Mouse (Mus musculus) CH12.LX (cell line): ENCODE data around the gene G430095P16Rik. TPM values are rescaled to one million over a fixed set of nuclear protein-coding genes. Genes with fewer than 3 reads are reported as not detected.
A peak's percentile ranks its signal among the peaks of the same experiment; 100 is the strongest.

Experiments
- DNase-seq: peaks from one replicate; pipeline ENCODE4 v3.0.0-alpha.2; 2013; ENCODE audit errors: extremely low read depth
- H3K27ac ChIP-seq: 2 replicates; pipeline ENCODE4 v1.5.1; 2012; ENCODE audit warnings: low read depth, mild to moderate bottlenecking, control low read depth, moderate library complexity; ENCODE audit not compliant: insufficient read depth
- H3K27me3 ChIP-seq: replicated peaks from 2 replicates; pipeline ENCODE3; 2012; ENCODE audit warnings: inconsistent platforms
- H3K36me3 ChIP-seq, 2 experiments: replicated peaks in 1 of 2; 2 replicates each; pipeline versions ENCODE3 to v1.6.1; 2012; ENCODE audit warnings: inconsistent platforms in 1 of 2, low read length in 1 of 2, mild to moderate bottlenecking in 1 of 2, mixed read lengths in 1 of 2, moderate library complexity in 1 of 2; ENCODE audit not compliant: control insufficient read depth in 1 of 2, insufficient read depth in 1 of 2
- H3K4me1 ChIP-seq, 2 experiments: 2 replicates each; pipeline ENCODE4 v1.6.1; 2012; ENCODE audit warnings: inconsistent platforms in 1 of 2, moderate library complexity in 1 of 2; ENCODE audit not compliant: insufficient read depth in 2 of 2, control insufficient read depth in 1 of 2
- H3K4me2 ChIP-seq: 2 replicates; pipeline ENCODE4 v1.6.1; 2012; ENCODE audit warnings: low read depth, mild to moderate bottlenecking, control low read depth; ENCODE audit not compliant: poor library complexity, insufficient read depth, severe bottlenecking
- H3K4me3 ChIP-seq, 3 experiments: fragments of 150-350 bp in 1 of 3; sonication (generic) in 1 of 3; replicated peaks in 1 of 3; 2 replicates each; pipeline versions ENCODE3 to v1.5.1; 2011 to 2012; ENCODE audit warnings: low read depth in 2 of 3, low read length in 2 of 3, mild to moderate bottlenecking in 2 of 3, moderate library complexity in 2 of 3, control low read depth in 1 of 3, improper control_type of control experiment in 1 of 3, inconsistent platforms in 1 of 3, mixed read lengths in 1 of 3; ENCODE audit not compliant: poor library complexity in 1 of 3
- H3K79me2 ChIP-seq: replicated peaks from 2 replicates; pipeline ENCODE4 v1.6.1; 2012; ENCODE audit warnings: mild to moderate bottlenecking, moderate library complexity; ENCODE audit not compliant: control insufficient read depth, poor library complexity, insufficient read depth, severe bottlenecking; ENCODE audit errors: extremely low read depth
- H3K9ac ChIP-seq: 2 replicates; pipeline ENCODE4 v1.6.1; 2012; ENCODE audit warnings: low read depth, mild to moderate bottlenecking, control low read depth, moderate library complexity; ENCODE audit not compliant: insufficient read depth
- H3K9me3 ChIP-seq: replicated peaks from 2 replicates; pipeline ENCODE3; 2012; ENCODE audit warnings: low read length, inconsistent platforms, mixed read lengths
- CTCF ChIP-seq, 2 experiments: IDR thresholded peaks in 1 of 2; conservative IDR thresholded peaks in 1 of 2; 2 replicates each; pipeline ENCODE4 v1.5.1; 2011 to 2012; ENCODE audit warnings: low read depth in 2 of 2, low read length in 2 of 2, improper control_type of control experiment in 1 of 2, inconsistent platforms in 1 of 2, mild to moderate bottlenecking in 1 of 2, moderate library complexity in 1 of 2
- E2F4 ChIP-seq: IDR thresholded peaks from 2 replicates; pipeline ENCODE4 v1.6.1; 2011; ENCODE audit warnings: low read depth, low read length, improper control_type of control experiment; ENCODE audit not compliant: insufficient replicate concordance
- EP300 ChIP-seq: IDR thresholded peaks from 2 replicates; pipeline ENCODE4 v1.6.1; 2011; ENCODE audit warnings: low read length, improper control_type of control experiment
- ETS1 ChIP-seq: conservative IDR thresholded peaks from 2 replicates; pipeline ENCODE4 v1.6.1; 2012; ENCODE audit warnings: low read depth, mild to moderate bottlenecking, inconsistent platforms, low read length, improper control_type of control experiment, moderate library complexity
- JUND ChIP-seq: conservative IDR thresholded peaks from 2 replicates; pipeline ENCODE4 v1.6.1; 2011; ENCODE audit warnings: low read depth, low read length, improper control_type of control experiment
- KAT2A ChIP-seq: IDR thresholded peaks from 2 replicates; pipeline ENCODE4 v1.6.1; 2012; ENCODE audit warnings: low read length, improper control_type of control experiment, inconsistent platforms; ENCODE audit not compliant: insufficient replicate concordance
- MAFK ChIP-seq: IDR thresholded peaks from 2 replicates; pipeline ENCODE4 v1.6.1; 2011; ENCODE audit warnings: low read length, improper control_type of control experiment; ENCODE audit not compliant: insufficient replicate concordance
- MYC ChIP-seq: IDR thresholded peaks from 2 replicates; pipeline ENCODE4 v1.6.1; 2011; ENCODE audit warnings: low read depth, mild to moderate bottlenecking, improper control_type of control experiment, low read length
- NELFE ChIP-seq: IDR thresholded peaks from 2 replicates; pipeline ENCODE4 v1.6.1; 2011; ENCODE audit warnings: low read depth, low read length, improper control_type of control experiment
- RAD21 ChIP-seq: IDR thresholded peaks from 2 replicates; pipeline ENCODE4 v1.6.1; 2011; ENCODE audit warnings: low read depth, mild to moderate bottlenecking, low read length, improper control_type of control experiment, moderate library complexity
- RCOR1 ChIP-seq: conservative IDR thresholded peaks from 2 replicates; pipeline ENCODE4 v1.6.1; 2012; ENCODE audit warnings: low read depth, mild to moderate bottlenecking, inconsistent platforms, low read length, improper control_type of control experiment
- SMC3 ChIP-seq: IDR thresholded peaks from 2 replicates; pipeline ENCODE4 v1.6.1; 2011; ENCODE audit warnings: low read depth, low read length, improper control_type of control experiment
- ZKSCAN1 ChIP-seq: IDR thresholded peaks from 2 replicates; pipeline ENCODE4 v1.6.1; 2012; ENCODE audit warnings: low read depth, inconsistent platforms, low read length, improper control_type of control experiment, borderline replicate concordance
- ZNF384 ChIP-seq: IDR thresholded peaks from 2 replicates; pipeline ENCODE4 v1.6.1; 2012; ENCODE audit warnings: low read depth, low read length, improper control_type of control experiment, inconsistent platforms
- dilution Hi-C: fragments of 300-500 bp; cut with MboI; formaldehyde crosslinking; loops from 2 replicates; pipeline ENCODE4 v1.14.3; 2020; ENCODE audit warnings: low sequenced_read_pairs; ENCODE audit not compliant: extremely low pct_unique_long_range_greater_than_20kb, extremely low pct_ligation_motif_present
- in situ Hi-C: fragments of 300-500 bp; cut with MboI; formaldehyde crosslinking; loops from 3 replicates; pipeline ENCODE4 v1.14.3; 2019; ENCODE audit warnings: low sequenced_read_pairs, low pct_ligation_motif_present, low pct_unique_long_range_greater_than_20kb, mixed read lengths
- polyA plus RNA-seq: library from polyadenylated mRNA; unstranded; fragments of >175 nt; gene quantifications from 2 replicates; pipeline ENCODE4 v1.2.1, GENCODE M21; 2012; ENCODE audit warnings: low read depth; ENCODE audit not compliant: insufficient read length
- total RNA-seq, 2 experiments: library from RNA; depleted of rRNA; stranded (reverse); fragments of 300-350 nt in 1 of 2; fragments of >200 nt in 1 of 2; gene quantifications; 2 replicates each; pipeline ENCODE4 v1.2.3; 2012 to 2014

The G430095P16Rik gene
- total and polyA plus RNA-seq, 3 experiments = 0.17 TPM; not detected in 2

DNA sequence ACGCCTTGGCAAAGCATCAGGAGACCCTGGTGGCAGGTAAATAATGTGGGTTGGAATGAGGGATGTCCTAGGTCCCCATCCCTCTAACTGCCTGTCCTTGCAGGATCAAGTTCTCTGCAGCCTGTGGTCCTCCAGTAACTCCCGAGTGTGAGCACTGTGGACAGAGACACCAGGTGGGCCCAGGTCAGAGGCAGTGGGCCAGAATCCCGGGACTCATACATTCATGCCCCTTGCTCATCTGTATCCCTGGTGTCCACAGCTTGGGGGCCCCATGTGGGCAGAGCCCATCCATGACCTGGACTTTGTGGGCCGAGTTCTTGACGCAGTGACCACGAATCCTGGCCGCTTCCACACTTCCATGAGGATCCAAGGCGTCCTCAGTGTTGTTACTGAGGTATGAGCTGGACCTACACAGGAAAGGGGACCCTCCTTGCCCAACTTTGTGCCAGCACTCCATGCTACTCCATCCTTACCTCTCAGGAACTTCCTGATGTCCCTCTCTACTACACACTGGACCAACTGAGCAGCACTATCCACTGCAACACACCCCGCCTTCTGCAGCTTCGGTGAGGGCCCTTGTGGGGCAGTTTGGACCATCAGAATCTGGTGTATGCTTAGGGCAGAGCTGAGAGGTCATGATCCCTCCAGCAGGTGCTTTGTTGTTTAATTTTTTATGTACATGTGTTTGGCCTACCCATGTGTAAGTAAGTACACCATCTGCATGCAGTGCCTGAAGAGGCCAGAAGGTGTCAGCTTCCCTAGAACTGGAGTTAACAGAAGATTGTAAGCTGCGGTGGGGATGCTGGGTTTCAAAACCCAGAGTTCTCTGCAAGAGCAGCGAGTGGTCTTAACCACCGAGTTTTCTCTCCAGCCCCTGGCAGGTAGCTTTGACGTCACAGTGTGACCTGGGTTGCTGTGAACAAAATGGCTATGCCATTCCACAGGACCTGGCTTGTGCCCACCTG, 25.4 kb upstream of the G430095P16Rik start:
- H3K9ac ChIP-seq = no peak overlapping the region
- H3K4me3 ChIP-seq = no peak overlapping the region
- no peak overlapping the region for H3K4me2 ChIP-seq
- DNase-seq = peak; percentile 63
- in situ Hi-C loops = no loop called here
- H3K27ac ChIP-seq = no peak overlapping the region
- dilution Hi-C loops = no loop called here
- TF ChIP-seq CTCF (conservative IDR thresholded peaks at IDR 0.05 in 1 of 2, IDR thresholded peaks at IDR 0.05 in 1 of 2; ENCODE audit: low read depth in 2 of 2, low read length in 2 of 2) (peak; percentile 45 to 69; a peak in 3 of 4 replicates), E2F4 (no peak), EP300 (no peak), MYC (0 out of 2 replicates have a peak, but pooled peaks have one; percentile 30), SMC3 (peak; percentile 62), ZKSCAN1 (no peak), KAT2A (no peak), RAD21 (peak; percentile 33)
- peaks cover 4 to 36% of the 10 kb centered on the region in 2 experiments for H3K4me1 ChIP-seq
- H3K79me2 ChIP-seq = peaks cover 4% of the 10 kb centered on the region
- no peaks in the 10 kb centered on the region for H3K9me3 ChIP-seq
- H3K27me3 ChIP-seq = no peaks in the 10 kb centered on the region
- H3K36me3 ChIP-seq = peaks cover 58 to 75% of the 10 kb centered on the region in 2 experiments

DNA sequence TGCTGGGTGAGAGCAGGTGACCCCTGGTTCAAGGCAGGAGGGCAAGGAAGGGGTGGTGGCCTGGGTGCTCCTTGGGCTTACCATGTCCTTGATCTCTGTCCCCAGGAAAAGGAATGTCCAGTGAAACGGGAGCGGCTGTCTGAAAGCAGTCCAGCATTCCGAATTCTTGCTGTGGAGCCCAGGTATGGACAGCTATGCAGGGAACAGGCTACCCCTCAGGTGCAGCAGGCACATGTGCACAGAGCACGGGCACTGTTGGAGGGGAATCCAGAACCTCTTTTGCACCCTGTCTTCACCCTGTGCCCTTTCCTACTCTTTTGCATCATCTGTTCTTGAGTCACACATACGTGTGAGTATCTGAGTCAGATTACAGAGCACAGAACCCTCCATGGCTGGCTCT, 24.5 kb upstream of the G430095P16Rik start:
- no peak for TF ChIP-seq ZNF384
- TF ChIP-seq ETS1 = no peak
- no peak for TF ChIP-seq NELFE
- TF ChIP-seq MAFK = no peak
- TF ChIP-seq JUND = no peak
- no peak for TF ChIP-seq E2F4
- no peak for TF ChIP-seq RCOR1
- no peak for TF ChIP-seq CTCF (conservative IDR thresholded peaks at IDR 0.05 in 1 of 2, IDR thresholded peaks at IDR 0.05 in 1 of 2; ENCODE audit: low read depth in 2 of 2, low read length in 2 of 2)
- H3K4me3 ChIP-seq = no peak overlapping the region
- in situ Hi-C loops = no loop called here
- H3K36me3 ChIP-seq = peaks cover 59 to 74% of the 10 kb centered on the region in 2 experiments
- peaks cover 12% of the 10 kb centered on the region for H3K79me2 ChIP-seq
- no peak for DNase-seq
- H3K4me1 ChIP-seq = peaks cover 9 to 40% of the 10 kb centered on the region in 2 experiments
- H3K27ac ChIP-seq = no peak overlapping the region
- dilution Hi-C loops = no loop called here
- H3K9me3 ChIP-seq = no peaks in the 10 kb centered on the region
- H3K27me3 ChIP-seq = no peaks in the 10 kb centered on the region
- no peak overlapping the region for H3K9ac ChIP-seq
- no peak overlapping the region for H3K4me2 ChIP-seq
